Mouse (Mus musculus) R1 (cell line): Measurements from ENCODE around the gene Fpr-rs3.

ENCODE experiments used
- DNase-seq: peaks from one replicate; pipeline ENCODE4 v3.0.0-alpha.2; 2018; ENCODE audit warnings: low read depth, low spot score

Gene Fpr-rs3

DNA sequence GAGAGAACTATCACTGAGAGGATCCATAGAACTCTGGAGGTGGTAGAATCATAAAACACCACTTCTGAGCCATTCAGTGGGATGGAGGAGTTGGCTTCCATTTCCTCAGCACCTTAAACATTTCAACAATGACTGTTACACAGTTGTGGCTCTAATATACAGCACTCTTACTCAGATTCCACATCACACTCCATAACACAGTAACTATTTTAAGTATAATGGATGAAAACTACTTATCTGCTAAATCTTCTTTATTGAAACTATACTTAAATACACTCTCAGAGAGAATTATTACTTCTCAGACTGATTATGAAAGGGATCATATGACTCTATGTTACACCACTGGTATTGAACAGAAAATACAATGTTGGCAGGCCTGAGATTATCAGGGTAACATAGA lies at the start of gene Fpr-rs3:
Gene Fpr-rs3, minus strand, starts transcription at position 101 of the 400 bp plus-strand sequence.
- no peak for DNase-seq

- DNase-seq, result no peak
Measured at GRCm38 (mm10) chr17:20596323-20596722, 28.4 kb downstream of the Fpr-rs3 start, which contains the start of gene Vmn2r110. Gene Vmn2r110, minus strand, starts transcription at chr17:20596423.
